Mouse (Mus musculus): ENCODE measurements around the gene Gna12.

DNA sequence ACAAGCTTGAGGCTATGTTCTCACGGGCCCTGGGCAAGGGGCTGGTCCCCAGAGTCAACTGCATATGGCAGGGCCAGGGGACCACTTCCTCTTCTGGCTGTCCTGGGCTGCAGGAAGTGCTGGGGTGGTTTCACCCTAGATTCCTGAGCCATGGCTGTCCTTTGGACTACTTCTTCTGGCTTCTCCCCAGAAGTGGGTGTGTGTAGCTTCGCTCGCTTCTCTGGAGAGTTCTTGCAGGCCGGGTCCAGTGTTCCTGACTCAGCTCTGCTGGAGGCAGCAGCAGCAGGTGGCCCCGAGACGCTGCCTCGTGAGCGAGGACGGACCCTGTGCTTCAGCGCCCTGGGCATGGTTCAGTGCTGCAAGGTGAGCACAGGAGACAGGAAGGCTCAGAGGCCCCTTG, 81.8 kb downstream of the Gna12 start:
- TF ChIP-seq CTCF (IDR thresholded peaks at IDR 0.05; ENCODE audit: low read depth, low read length) (no peak), POLR2A (IDR thresholded peaks at IDR 0.05; ENCODE audit: extremely low read depth, insufficient read depth, low read length) (no peak)

Measured in liver, adult 2 months (tissue).